Mouse (Mus musculus): ENCODE data around the gene Azin2.

GRCm38 (mm10) chr4:128947326-128947933, 14.8 kb downstream of the Azin2 start:
- TF ChIP-seq CTCF (IDR thresholded peaks at IDR 0.05; ENCODE audit: borderline replicate concordance, extremely low read depth, insufficient read depth, insufficient read length): no peak
- no peak for TF ChIP-seq POLR2A (IDR thresholded peaks at IDR 0.05; ENCODE audit: borderline replicate concordance, extremely low read depth, insufficient read depth, insufficient read length, poor library complexity, severe bottlenecking)
